Mouse (Mus musculus) cortical plate, adult 2 months (tissue): ENCODE measurements around the gene Sox10.

Source experiments
- CTCF ChIP-seq: fragments of 200-500 bp; IDR thresholded peaks from 2 replicates; pipeline ENCODE4 v1.5.1; 2011; ENCODE audit warnings: mild to moderate bottlenecking, control low read depth, low read length; ENCODE audit not compliant: insufficient read depth; ENCODE audit errors: extremely low read depth
- POLR2A ChIP-seq: fragments of 200-500 bp; IDR thresholded peaks from 2 replicates; pipeline ENCODE4 v1.6.1; 2011; ENCODE audit warnings: mild to moderate bottlenecking, low read length, control low read depth; ENCODE audit not compliant: insufficient read depth; ENCODE audit errors: extremely low read depth

- TF ChIP-seq CTCF (no peak), POLR2A (0 out of 2 replicates have a peak, but pooled peaks have one; percentile 6)
Observed at GRCm38 (mm10) chr15:79109321-79109934, 55.6 kb downstream of the Sox10 start.
